Mouse (Mus musculus): ENCODE data around the gene Ccdc153. TPM values are rescaled to one million over a fixed set of nuclear protein-coding genes. Genes with fewer than 3 reads are reported as not detected.

Ccdc153 gene
- polyA plus RNA-seq, 1 experiment from 2014 or later, result not detected

DNA sequence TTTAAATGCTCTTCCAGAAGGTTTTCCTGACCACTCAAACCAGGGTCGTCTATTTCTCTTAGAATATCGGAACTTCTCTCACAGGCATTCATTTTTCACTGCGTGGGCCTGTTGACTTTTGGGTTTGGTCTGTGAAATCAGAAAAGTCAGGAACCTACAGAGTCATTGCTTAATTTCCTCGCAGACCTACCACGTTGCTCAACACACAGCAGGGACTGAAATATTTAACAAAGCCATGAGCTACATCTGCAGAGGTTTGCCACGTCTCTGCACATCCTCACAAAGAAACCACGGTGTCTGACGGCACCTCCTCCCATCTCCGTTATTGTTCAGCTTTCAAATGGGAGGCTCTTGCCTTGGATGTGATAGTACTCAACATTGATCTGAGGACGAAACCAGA lies 18.5 kb downstream of the Ccdc153 start:
- Histone ChIP-seq H3K4me1 (replicated peaks) (peaks cover 23% of the 10 kb centered on the region), H3K9ac (replicated peaks) (no peak overlapping the region), H3K4me3 (replicated peaks) (no peak overlapping the region), H3K4me2 (no peak overlapping the region), H3K9me3 (no peaks in the 10 kb centered on the region), H3K27ac (no peak overlapping the region), H3K36me3 (no peaks in the 10 kb centered on the region), H3K27me3 (no peaks in the 10 kb centered on the region)
- 83% methylated on average over 10 of the region's 10 CpGs for WGBS
- ATAC-seq (ENCODE audit: insufficient number of reproducible peaks, insufficient read depth, low FRiP score, low TSS enrichment, low read depth), result no peak

DNA sequence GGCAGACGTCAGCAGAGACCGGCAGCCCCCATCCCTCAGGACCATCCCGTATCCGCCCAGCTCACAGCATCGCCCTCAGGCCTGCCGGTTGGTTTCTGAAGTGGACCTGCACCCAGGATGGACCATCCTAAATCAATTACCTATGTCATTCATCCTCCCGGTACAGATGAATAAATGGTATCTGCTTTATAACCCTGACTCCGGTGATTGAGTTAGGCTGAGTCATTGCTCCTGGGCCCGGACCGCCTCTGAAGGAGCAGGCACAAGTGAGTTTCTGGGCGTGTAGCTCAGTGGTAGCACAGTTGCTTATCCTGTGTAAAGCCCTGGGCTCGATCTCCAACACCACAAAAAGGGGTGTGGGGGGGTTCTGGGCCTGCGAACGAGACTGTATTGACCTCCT lies 20.9 kb downstream of the Ccdc153 start:
- no peak overlapping the region for H3K9ac ChIP-seq (replicated peaks)
- no peak for ATAC-seq (ENCODE audit: insufficient number of reproducible peaks, insufficient read depth, low FRiP score, low TSS enrichment, low read depth)

DNA sequence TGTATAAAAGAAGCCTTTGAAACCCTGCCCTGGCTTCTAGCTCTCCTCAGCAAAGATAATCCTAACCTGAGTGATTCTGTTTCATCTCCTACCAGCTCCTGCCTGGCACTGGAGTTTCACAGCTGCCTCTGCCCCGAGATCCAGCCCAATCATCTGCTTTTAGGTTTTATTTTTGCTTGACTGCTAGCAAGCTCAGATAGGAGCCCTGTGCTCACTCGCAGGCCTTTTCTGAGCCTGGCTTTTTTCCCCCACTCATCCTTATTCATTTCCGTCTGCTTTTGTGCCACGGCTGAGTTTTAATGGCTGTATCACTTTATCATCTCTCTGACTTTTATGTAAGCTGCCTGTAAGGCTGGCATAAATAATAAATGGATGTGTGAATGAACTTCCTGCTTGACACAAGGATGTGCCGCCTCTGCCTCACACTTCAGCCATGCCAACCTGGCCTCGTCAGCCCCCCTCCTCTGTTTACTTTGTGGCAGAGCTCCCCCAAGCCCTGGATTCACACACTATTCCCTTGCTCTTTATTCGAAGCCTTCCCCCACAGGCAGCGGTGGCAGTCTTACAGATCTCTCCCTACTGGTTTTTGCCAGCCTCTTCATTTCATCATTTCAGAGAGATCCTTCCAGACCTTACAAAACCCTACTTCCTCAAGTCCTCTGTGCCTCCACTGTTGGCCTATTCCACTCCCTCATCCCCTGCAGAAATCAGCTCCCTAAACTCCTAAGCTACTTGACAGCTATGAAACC lies 26.2 kb downstream of the Ccdc153 start:
- H3K4me3 ChIP-seq (replicated peaks), result peak overlapping the region; percentile 50; the same call in 1 of the 2 replicates
- H3K9ac ChIP-seq (replicated peaks), result peak overlapping the region; percentile 83; the same call in 1 of the 2 replicates
- no peaks in the 10 kb centered on the region for H3K27me3 ChIP-seq
- H3K36me3 ChIP-seq, result no peaks in the 10 kb centered on the region
- H3K4me1 ChIP-seq (replicated peaks), result peaks cover 10% of the 10 kb centered on the region; the same call in 1 of the 2 replicates
- 64% methylated on average over 8 of the region's 8 CpGs for WGBS
- H3K4me2 ChIP-seq, result peak overlapping the region; percentile 81
- 0 out of 2 replicates have a peak overlapping the region, but pooled peaks have one; percentile 7 for H3K27ac ChIP-seq
- H3K9me3 ChIP-seq, result 0 out of 2 replicates have a peak, but pooled peaks cover 3% of the 10 kb centered on the region
- no peak for ATAC-seq (ENCODE audit: insufficient number of reproducible peaks, insufficient read depth, low FRiP score, low TSS enrichment, low read depth)

More for the DNA sequence above, 20.9 kb downstream of the Ccdc153 start:
- 83% methylated on average over 14 of the region's 14 CpGs for WGBS
- Histone ChIP-seq H3K27ac (no peak overlapping the region), H3K27me3 (no peaks in the 10 kb centered on the region), H3K4me2 (no peak overlapping the region), H3K9me3 (no peaks in the 10 kb centered on the region), H3K4me1 (replicated peaks) (no peaks in the 10 kb centered on the region), H3K36me3 (no peaks in the 10 kb centered on the region), H3K4me3 (replicated peaks) (no peak overlapping the region)

DNA sequence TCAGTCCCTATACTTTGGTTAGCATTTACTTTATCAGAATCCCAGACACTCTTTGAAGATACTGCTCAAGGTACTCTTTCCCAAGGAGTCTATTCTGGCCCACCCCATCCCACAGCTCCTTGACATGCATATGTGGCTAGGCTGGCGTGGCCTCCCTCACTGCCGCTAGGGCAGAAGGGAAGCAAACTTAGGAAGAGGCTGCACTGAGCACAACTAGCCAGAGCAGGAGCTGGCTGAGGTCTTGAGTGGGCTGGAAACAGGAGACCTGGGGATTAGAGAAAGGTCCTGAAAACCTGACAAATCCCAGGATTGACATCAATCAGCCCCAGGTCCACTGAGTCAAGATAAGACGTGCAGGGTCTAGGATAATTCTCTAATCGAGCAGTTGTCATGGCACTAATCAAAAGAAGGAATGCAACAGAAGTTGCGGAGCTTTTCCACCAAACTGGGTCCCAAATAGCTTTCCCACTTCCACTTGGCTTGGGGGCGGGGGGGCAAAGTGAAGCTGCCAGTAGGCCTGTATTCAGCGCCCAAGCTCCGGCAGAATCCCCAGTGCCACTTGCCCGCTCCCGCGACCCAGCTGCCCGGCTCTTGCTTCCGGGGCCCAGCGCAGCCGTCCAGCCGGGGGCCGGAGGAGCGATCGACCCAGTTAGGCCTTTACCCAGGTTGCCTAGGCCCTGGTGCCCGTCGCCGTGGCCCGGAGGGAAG lies 27.0 kb downstream of the Ccdc153 start:
- peak overlapping the region; percentile 50 for H3K4me3 ChIP-seq (replicated peaks)
- peak overlapping the region; percentile 83 for H3K9ac ChIP-seq (replicated peaks)
- H3K4me1 ChIP-seq (replicated peaks), result peaks cover 10% of the 10 kb centered on the region; the same call in 1 of the 2 replicates
- no peaks in the 10 kb centered on the region for H3K36me3 ChIP-seq
- H3K27me3 ChIP-seq, result no peaks in the 10 kb centered on the region
- peak overlapping the region; percentile 81 for H3K4me2 ChIP-seq
- ATAC-seq (ENCODE audit: insufficient number of reproducible peaks, insufficient read depth, low FRiP score, low TSS enrichment, low read depth), result no peak
- 15% methylated on average over 21 of the region's 23 CpGs for WGBS
- 0 out of 2 replicates have a peak, but pooled peaks cover 3% of the 10 kb centered on the region for H3K9me3 ChIP-seq
- H3K27ac ChIP-seq, result peak overlapping the region; percentile 59; the same call in 1 of the 2 replicates

DNA sequence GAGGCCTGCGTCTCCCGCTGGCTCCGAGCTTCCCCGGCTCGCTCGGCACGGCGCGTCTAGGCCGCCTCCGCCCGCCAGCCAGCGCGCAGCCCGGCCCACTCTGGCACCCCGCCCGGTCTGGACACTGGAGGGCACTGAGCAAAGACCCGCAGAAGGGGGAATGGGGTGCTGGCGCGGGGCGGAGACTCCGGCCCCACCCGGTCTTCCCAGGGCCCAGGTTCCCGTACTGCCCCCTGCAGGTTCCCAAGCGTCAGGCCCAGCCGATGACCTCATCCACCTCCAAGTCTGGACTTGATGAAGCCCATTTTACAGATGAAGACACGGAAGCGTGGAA lies 27.5 kb downstream of the Ccdc153 start:
- peak overlapping the region; percentile 81 for H3K4me2 ChIP-seq
- H3K4me3 ChIP-seq (replicated peaks), result peak overlapping the region; percentile 50
- H3K36me3 ChIP-seq, result no peaks in the 10 kb centered on the region
- peaks cover 10% of the 10 kb centered on the region; the same call in 1 of the 2 replicates for H3K4me1 ChIP-seq (replicated peaks)
- 5% methylated on average over 28 of the region's 28 CpGs for WGBS
- H3K27me3 ChIP-seq, result no peaks in the 10 kb centered on the region
- peak overlapping the region; percentile 83 for H3K9ac ChIP-seq (replicated peaks)
- H3K9me3 ChIP-seq, result 0 out of 2 replicates have a peak, but pooled peaks cover 3% of the 10 kb centered on the region
- ATAC-seq (ENCODE audit: insufficient number of reproducible peaks, insufficient read depth, low FRiP score, low TSS enrichment, low read depth), result peak; percentile 69
- H3K27ac ChIP-seq, result peak overlapping the region; percentile 59; the same call in 1 of the 2 replicates

DNA sequence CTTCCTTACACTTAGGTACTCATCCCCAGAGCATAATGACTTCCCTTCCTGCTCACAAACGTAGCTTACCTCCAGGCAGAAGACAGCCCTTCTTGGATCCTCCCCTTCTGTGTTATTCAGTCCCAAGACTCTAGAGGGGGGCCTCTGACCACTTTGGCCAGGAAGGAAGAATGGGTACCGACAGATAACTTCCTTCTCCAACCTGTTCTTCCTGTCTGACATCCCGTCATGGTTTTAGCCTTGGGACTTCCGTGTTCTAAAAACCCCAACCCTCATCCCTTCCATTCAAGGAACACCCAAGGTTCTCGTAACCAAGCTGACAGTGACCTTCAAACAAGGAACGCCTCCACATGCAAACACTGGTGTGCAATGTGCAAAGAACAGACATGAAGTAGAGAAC lies 28.0 kb downstream of the Ccdc153 start, which contains the start of gene Nlrx1:
Nlrx1 (minus strand) TSS at position 168 of the 400 bp plus-strand sequence.
- Histone ChIP-seq H3K9ac (replicated peaks) (peak within 1 kb of the TSS; percentile 83), H3K9me3 (0 out of 2 replicates have a peak, but pooled peaks cover 3% of the 10 kb centered on the region), H3K4me2 (peak within 1 kb of the TSS; percentile 81), H3K4me1 (replicated peaks) (peaks cover 10% of the 10 kb centered on the region; the same call in 1 of the 2 replicates), H3K27ac (peak within 1 kb of the TSS; percentile 59; the same call in 1 of the 2 replicates), H3K27me3 (no peaks in the 10 kb centered on the region), H3K4me3 (replicated peaks) (peak within 1 kb of the TSS; percentile 50), H3K36me3 (no peaks in the 10 kb centered on the region)
- ATAC-seq (ENCODE audit: insufficient number of reproducible peaks, insufficient read depth, low FRiP score, low TSS enrichment, low read depth), result no peak
- WGBS, result 83% methylated on average over 6 of the region's 6 CpGs

DNA sequence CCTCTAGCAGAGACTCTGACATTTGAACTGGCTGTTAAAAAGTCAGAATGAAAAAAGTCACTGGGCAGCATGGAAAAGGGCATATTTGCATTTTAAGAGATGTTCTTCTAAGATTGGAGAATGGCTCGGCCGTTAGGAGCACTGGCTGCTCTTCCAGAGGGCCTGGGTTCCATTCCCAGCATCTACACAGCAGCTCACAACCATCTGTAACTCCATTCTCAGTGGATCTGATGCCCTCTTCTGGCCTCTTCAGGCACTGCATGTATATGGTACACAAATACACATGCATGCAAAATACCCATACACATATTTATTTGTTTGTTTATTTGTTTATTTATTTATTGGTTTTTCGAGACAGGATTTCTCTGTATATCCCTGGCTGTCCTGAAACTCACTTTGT lies 28.6 kb downstream of the Ccdc153 start:
- WGBS, result 85% methylated on average over 3 of the region's 3 CpGs
- H3K9me3 ChIP-seq, result 0 out of 2 replicates have a peak, but pooled peaks cover 3% of the 10 kb centered on the region
- ATAC-seq (ENCODE audit: insufficient number of reproducible peaks, insufficient read depth, low FRiP score, low TSS enrichment, low read depth), result no peak

DNA sequence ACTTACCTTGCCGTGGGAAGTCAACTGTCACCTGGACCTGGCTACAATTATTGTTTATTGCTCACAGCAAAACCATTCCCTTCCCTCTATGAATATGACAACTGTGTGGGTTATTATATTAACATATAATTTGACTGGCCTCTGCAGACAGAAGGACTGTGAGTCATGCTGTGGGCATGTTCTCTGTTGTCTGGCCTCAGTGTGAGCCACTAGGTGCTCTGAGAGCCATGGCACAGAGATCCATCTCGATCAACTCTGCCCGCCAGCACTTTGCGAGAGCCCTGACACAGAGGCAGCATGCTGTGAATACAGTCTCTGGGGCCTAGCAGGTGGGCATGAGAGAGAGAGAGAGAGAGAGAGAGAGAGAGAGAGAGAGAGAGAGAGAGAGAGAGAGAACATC lies 29.5 kb downstream of the Ccdc153 start:
- Histone ChIP-seq H3K9me3 (0 out of 2 replicates have a peak, but pooled peaks cover 3% of the 10 kb centered on the region), H3K4me3 (replicated peaks) (no peak overlapping the region), H3K27ac (no peak overlapping the region), H3K4me2 (no peak overlapping the region), H3K9ac (replicated peaks) (no peak overlapping the region), H3K4me1 (replicated peaks) (peaks cover 10% of the 10 kb centered on the region; the same call in 1 of the 2 replicates), H3K27me3 (no peaks in the 10 kb centered on the region), H3K36me3 (no peaks in the 10 kb centered on the region)
- 74% methylated on average over 4 of the region's 4 CpGs for WGBS
- no peak for ATAC-seq (ENCODE audit: insufficient number of reproducible peaks, insufficient read depth, low FRiP score, low TSS enrichment, low read depth)

More for the DNA sequence above, 28.6 kb downstream of the Ccdc153 start:
- H3K9ac ChIP-seq (replicated peaks), result no peak overlapping the region
- H3K4me3 ChIP-seq (replicated peaks), result no peak overlapping the region
- H3K4me1 ChIP-seq (replicated peaks), result peaks cover 10% of the 10 kb centered on the region; the same call in 1 of the 2 replicates
- no peak overlapping the region for H3K27ac ChIP-seq
- H3K36me3 ChIP-seq, result no peaks in the 10 kb centered on the region
- no peak overlapping the region for H3K4me2 ChIP-seq
- no peaks in the 10 kb centered on the region for H3K27me3 ChIP-seq

DNA sequence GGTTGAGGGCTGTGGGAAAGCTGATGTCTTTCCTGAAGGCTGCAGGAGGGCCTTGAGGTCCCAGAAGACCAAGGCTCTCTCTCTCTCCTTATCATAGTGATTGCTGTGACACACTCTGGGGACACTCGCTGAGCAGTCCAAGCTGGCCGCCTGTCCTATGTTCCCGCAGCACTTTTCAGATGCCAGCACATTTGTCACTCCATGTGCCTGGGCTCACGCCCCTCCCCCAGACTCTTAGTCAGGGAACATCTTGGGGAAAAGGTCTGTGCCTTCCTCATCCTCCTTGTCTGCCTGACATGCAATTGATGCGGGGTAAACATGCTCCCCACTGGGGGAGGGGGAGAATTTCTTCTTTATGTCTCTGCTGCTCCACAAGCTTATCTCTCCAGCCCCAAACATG lies 42.7 kb downstream of the Ccdc153 start:
- WGBS, result 70% methylated on average over 5 of the region's 5 CpGs
- Histone ChIP-seq H3K4me3 (replicated peaks) (no peak overlapping the region), H3K9ac (replicated peaks) (no peak overlapping the region), H3K27ac (no peak overlapping the region), H3K36me3 (peaks cover 6% of the 10 kb centered on the region; the same call in 1 of the 2 replicates), H3K9me3 (no peaks in the 10 kb centered on the region), H3K4me2 (no peak overlapping the region), H3K27me3 (peaks cover 30% of the 10 kb centered on the region), H3K4me1 (replicated peaks) (peaks cover 11% of the 10 kb centered on the region)
- no peak for ATAC-seq (ENCODE audit: insufficient number of reproducible peaks, insufficient read depth, low FRiP score, low TSS enrichment, low read depth)

DNA sequence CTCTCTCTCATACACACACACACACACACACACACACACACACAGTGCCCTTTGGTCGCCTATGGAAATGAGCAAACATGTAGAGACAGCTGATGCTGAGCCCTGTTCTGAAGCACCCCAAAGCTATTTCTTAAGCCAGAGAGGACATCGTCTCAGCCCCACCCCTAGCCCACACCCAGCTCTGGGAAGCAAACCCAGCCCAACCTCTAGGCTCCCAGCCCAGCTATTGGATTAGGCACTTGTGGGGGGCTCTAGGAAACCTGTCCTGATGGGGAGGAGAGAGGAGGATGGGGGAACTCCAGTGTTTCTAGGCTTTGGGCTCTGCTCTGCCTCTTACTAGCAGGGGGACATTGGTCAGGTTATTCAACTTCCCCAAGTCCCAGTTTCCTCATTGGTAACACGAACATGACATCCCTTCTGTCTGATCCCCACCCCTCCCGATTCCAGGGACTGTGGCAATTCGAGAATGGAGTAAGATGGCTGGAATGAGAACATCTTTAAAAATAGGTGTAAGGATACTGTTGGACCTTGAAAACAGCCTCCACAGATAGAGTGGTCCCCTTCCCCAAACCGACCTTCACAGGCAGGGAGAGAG lies 45.9 kb downstream of the Ccdc153 start:
- H3K9me3 ChIP-seq, result 0 out of 2 replicates have a peak, but pooled peaks cover 6% of the 10 kb centered on the region
- peak overlapping the region; percentile 81; the same call in 1 of the 2 replicates for H3K9ac ChIP-seq (replicated peaks)
- peaks cover 16% of the 10 kb centered on the region for H3K4me1 ChIP-seq (replicated peaks)
- no peak overlapping the region for H3K27ac ChIP-seq
- 14% methylated on average over 6 of the region's 6 CpGs for WGBS
- H3K4me2 ChIP-seq, result peak overlapping the region; percentile 95; the same call in 1 of the 2 replicates
- peaks cover 14% of the 10 kb centered on the region for H3K36me3 ChIP-seq
- peaks cover 46% of the 10 kb centered on the region for H3K27me3 ChIP-seq
- H3K4me3 ChIP-seq (replicated peaks), result peak overlapping the region; percentile 76
- no peak for ATAC-seq (ENCODE audit: insufficient number of reproducible peaks, insufficient read depth, low FRiP score, low TSS enrichment, low read depth)

All from limb, embryonic 12.5 days (tissue).